9 mouse cellular contexts compared by ENCODE assay signal in genomic region chr9:62553366-62553940, GRCm38 (mm10). TPM values are rescaled to one million over a fixed set of nuclear protein-coding genes. Genes with fewer than 3 reads are reported as not detected.
DNase-seq lines count a peak whose midpoint lies in the region; ATAC-seq lines count a peak whose summit lies in the region.
"Had no signal": no experiment of that assay in that cellular context is flagged by ENCODE, and none has a peak within 500 bp of the region (broad histone marks: within the 10 kb centered on the region; RNA-seq: fewer than 3 reads in every experiment).

No protein-coding gene starts in this region.

- no peaks in the 10 kb centered on the region for H3K9me3 ChIP-seq in hindbrain, embryonic 10.5 days
- no peaks in the 10 kb centered on the region for H3K9me3 ChIP-seq in hindbrain, embryonic 13.5 days
- H3K9me3 ChIP-seq: stomach, embryonic 15.5 days had no signal

- H3K4me2 ChIP-seq in hindbrain, embryonic 13.5 days, result no peak overlapping the region
- H3K4me2 ChIP-seq: stomach, embryonic 15.5 days had no signal

- H3K4me3 ChIP-seq in hindbrain, embryonic 10.5 days, result no peak overlapping the region
- no peak overlapping the region for H3K4me3 ChIP-seq in hindbrain, embryonic 13.5 days
- H3K4me3 ChIP-seq: stomach, embryonic 15.5 days had no signal

- WGBS in hindbrain, embryonic 10.5 days, result 41% methylated on average over 7 of the region's 7 CpGs
- 35% methylated on average over 7 of the region's 7 CpGs for WGBS in hindbrain, embryonic 13.5 days

- peaks cover 3% of the 10 kb centered on the region; the same call in 1 of the 2 replicates for H3K27me3 ChIP-seq in hindbrain, embryonic 10.5 days (ENCODE audit: insufficient read depth, poor library complexity, severe bottlenecking)
- H3K27me3 ChIP-seq in hindbrain, embryonic 13.5 days, result no peaks in the 10 kb centered on the region
- H3K27me3 ChIP-seq: stomach, embryonic 15.5 days had no signal

- H3K4me1 ChIP-seq in hindbrain, embryonic 10.5 days (replicated peaks), result peaks cover 31% of the 10 kb centered on the region
- peaks cover 31% of the 10 kb centered on the region for H3K4me1 ChIP-seq in hindbrain, embryonic 13.5 days (replicated peaks)

- no peak overlapping the region for H3K9ac ChIP-seq in hindbrain, embryonic 13.5 days
- H3K9ac ChIP-seq: stomach, embryonic 15.5 days had no signal

- no peak for ATAC-seq in hindbrain, embryonic 13.5 days (ENCODE audit: low FRiP score)
- ATAC-seq in megakaryocyte progenitor cell, adult 5-6 weeks (replicated peaks; ENCODE audit: poor library complexity), result 0 out of 2 replicates have a peak, but pooled peaks have one; percentile 19

- no peaks in the 10 kb centered on the region for H3K36me3 ChIP-seq in hindbrain, embryonic 10.5 days
- H3K36me3 ChIP-seq in hindbrain, embryonic 13.5 days, result no peaks in the 10 kb centered on the region
- H3K36me3 ChIP-seq: stomach, embryonic 15.5 days had no signal

- H3K27ac ChIP-seq in hindbrain, embryonic 10.5 days, result peak overlapping the region; percentile 42
- no peak overlapping the region for H3K27ac ChIP-seq in hindbrain, embryonic 13.5 days
- H3K27ac ChIP-seq: stomach, embryonic 15.5 days had no signal

- peak; percentile 74 for DNase-seq in hindbrain, embryonic 10.5 days (ENCODE audit: low spot score)
- DNase-seq in CD4-positive helper T cell, adult 2 months (ENCODE audit: low read depth, low spot score), result peak; percentile 31
- DNase-seq in adrenal gland, postnatal 14 days, result peak; percentile 81
- DNase-seq in embryo, embryonic 9.5 days (ENCODE audit: extremely low spot score), result peak; percentile 57
- DNase-seq in kidney, postnatal 4 days, result peak; percentile 84 to 85
- DNase-seq in thymus, postnatal 36 days, result peak; percentile 54 to 64

RNA-seq across cellular contexts. Expression of gene Coro2b, which starts 16.6 kb away (rescaled TPM):
- polyA plus RNA-seq in hindbrain, embryonic 10.5 days (2016; fragmentation: Nextera tagmentation; extraction: Ambion mirVana), result 17.5 and 30.7 TPM in 2 replicates
- polyA plus RNA-seq in hindbrain, embryonic 13.5 days (2015; fragmentation: Nextera tagmentation; extraction: Ambion mirVana), result 34.3 and 39.0 TPM in 2 replicates
- total RNA-seq in adrenal gland, postnatal 14 days (2021), result 15.9 and 20.6 TPM in 2 replicates
- 0.10 and 0.30 TPM in 2 replicates for total RNA-seq in megakaryocyte progenitor cell, adult 5-6 weeks (2015)
- not detected in 2 replicates for total RNA-seq in megakaryocyte progenitor cell, adult 5-6 weeks (2017)

Comparison
In these comparisons a context has a peak if more than half of its experiments do, and no peak if none do; other contexts are left out.
1. DNase-seq: peak in every context shown above with its lines; median percentile 84 in kidney, postnatal 4 days; 81 in adrenal gland, postnatal 14 days; 74 in hindbrain, embryonic 10.5 days; 59 in thymus, postnatal 36 days; 57 in embryo, embryonic 9.5 days; 31 in CD4-positive helper T cell, adult 2 months.
2. RNA of gene Coro2b, which starts 16.6 kb away (total RNA-seq): 15.9 to 20.6 TPM in adrenal gland, postnatal 14 days; 0.10 to 0.30 TPM in megakaryocyte progenitor cell, adult 5-6 weeks; every median in the first group is over 10 times any median in the second.